Mouse (Mus musculus) forebrain, postnatal 0 days (tissue): Measurements from ENCODE around the gene Gm43064. TPM values are rescaled to one million over a fixed set of nuclear protein-coding genes. Genes with fewer than 3 reads are reported as not detected.

Experiments used
- ATAC-seq: fragments of 200-750 bp; cut with Nextera tagmentation; 2 replicates; pipeline ENCODE4 v1.8.0; 2017; ENCODE audit warnings: mild to moderate bottlenecking, moderate library complexity
- DNase-seq: peaks from one replicate; pipeline ENCODE4 v3.0.0-alpha.2; 2015
- H3K27ac ChIP-seq: fragments of 300-500 bp; sonication (generic); 2 replicates; pipeline ENCODE4 v1.5.1; 2014; ENCODE audit warnings: low read depth, mild to moderate bottlenecking, antibody characterized with exemption, low read length, moderate library complexity, mixed read lengths
- H3K27me3 ChIP-seq: fragments of 300-500 bp; sonication (generic); 2 replicates; pipeline ENCODE4 v1.6.1; 2014; ENCODE audit warnings: mild to moderate bottlenecking, low read length, mixed read lengths; ENCODE audit not compliant: insufficient read depth
- H3K36me3 ChIP-seq: fragments of 300-500 bp; sonication (generic); 2 replicates; pipeline ENCODE4 v1.6.1; 2014; ENCODE audit warnings: mild to moderate bottlenecking, moderate library complexity; ENCODE audit not compliant: insufficient read depth
- H3K4me1 ChIP-seq: fragments of 300-500 bp; sonication (generic); 2 replicates; pipeline ENCODE4 v1.6.1; 2014; ENCODE audit warnings: antibody characterized with exemption; ENCODE audit not compliant: insufficient read depth
- H3K4me2 ChIP-seq: fragments of 300-500 bp; sonication (generic); 2 replicates; pipeline ENCODE4 v1.6.1; 2014; ENCODE audit warnings: low read depth, mild to moderate bottlenecking, moderate library complexity
- H3K4me3 ChIP-seq: fragments of 300-500 bp; sonication (generic); 2 replicates; pipeline ENCODE4 v1.5.1; 2014; ENCODE audit warnings: low read depth, low read length, mixed read lengths
- H3K9ac ChIP-seq: fragments of 300-500 bp; sonication (generic); 2 replicates; pipeline ENCODE4 v1.6.1; 2014; ENCODE audit warnings: mild to moderate bottlenecking
- H3K9me3 ChIP-seq: fragments of 300-500 bp; sonication (generic); 2 replicates; pipeline ENCODE4 v1.6.1; 2016; ENCODE audit warnings: low read length
- CTCF ChIP-seq: sonication (generic); IDR thresholded peaks from 2 replicates; pipeline ENCODE4 v1.5.1; 2016; ENCODE audit warnings: antibody characterized with exemption, control low read depth, low read depth
- WGBS: fragments of 180-500 bp; shearing (Covaris S2); extraction: QIAGEN DNeasy Blood & Tissue Kit; methylation state at CpG from one replicate; pipeline ENCODE4 v1.1.7; 2014; 5-methylcytosine and 5-hydroxymethylcytosine counted together
- polyA plus RNA-seq: library from polyadenylated mRNA; unstranded; fragments of >200 nt; fragmentation: Nextera tagmentation; extraction: Ambion mirVana; gene quantifications from 2 replicates; pipeline ENCODE4 v1.2.1, GENCODE M21; 2015
- total RNA-seq: library from RNA; depleted of rRNA; stranded (reverse); fragments of >200 nt; gene quantifications from 2 replicates; pipeline ENCODE4 v1.2.3, GENCODE M21; 2014

The Gm43064 gene
- total and polyA plus RNA-seq, 2 experiments from 2014 or later, result 0.08 to 0.29 TPM

GRCm38 (mm10) chr3:103859851-103860391 is 50.5 kb downstream of the Gm43064 start:
- WGBS, result 46% methylated on average over 6 of the region's 6 CpGs
- DNase-seq (no peak), ATAC-seq (no peak)

GRCm38 (mm10) chr3:103862721-103863220 is 53.4 kb downstream of the Gm43064 start:
- DNase-seq (no peak), ATAC-seq (no peak)
- H3K4me1 ChIP-seq, result no peaks in the 10 kb centered on the region
- H3K4me3 ChIP-seq, result no peak overlapping the region
- no peak overlapping the region for H3K9ac ChIP-seq
- no peak overlapping the region for H3K4me2 ChIP-seq
- no peak for TF ChIP-seq CTCF
- H3K36me3 ChIP-seq, result no peaks in the 10 kb centered on the region
- no peaks in the 10 kb centered on the region for H3K27me3 ChIP-seq
- WGBS, result 85% methylated on average over 4 of the region's 4 CpGs
- no peak overlapping the region for H3K27ac ChIP-seq
- H3K9me3 ChIP-seq, result no peaks in the 10 kb centered on the region

More at GRCm38 (mm10) chr3:103859851-103860391, 50.5 kb downstream of the Gm43064 start:
- H3K4me1 ChIP-seq, result no peaks in the 10 kb centered on the region
- H3K36me3 ChIP-seq, result no peaks in the 10 kb centered on the region
- no peaks in the 10 kb centered on the region for H3K9me3 ChIP-seq
- H3K27ac ChIP-seq, result no peak overlapping the region
- no peak overlapping the region for H3K9ac ChIP-seq
- H3K4me2 ChIP-seq, result no peak overlapping the region
- TF ChIP-seq CTCF, result no peak
- no peak overlapping the region for H3K4me3 ChIP-seq
- H3K27me3 ChIP-seq, result no peaks in the 10 kb centered on the region

- H3K36me3 ChIP-seq, result no peaks in the 10 kb centered on the region
- no peak overlapping the region for H3K4me3 ChIP-seq
- DNase-seq (no peak), ATAC-seq (no peak)
- no peak overlapping the region for H3K9ac ChIP-seq
- no peaks in the 10 kb centered on the region for H3K9me3 ChIP-seq
- no peak for TF ChIP-seq CTCF
- 92% methylated on average over 6 of the region's 6 CpGs for WGBS
- no peaks in the 10 kb centered on the region for H3K4me1 ChIP-seq
- H3K27me3 ChIP-seq, result no peaks in the 10 kb centered on the region
- H3K4me2 ChIP-seq, result no peak overlapping the region
- H3K27ac ChIP-seq, result no peak overlapping the region
Measured at GRCm38 (mm10) chr3:103864200-103864599, 54.8 kb downstream of the Gm43064 start.

GRCm38 (mm10) chr3:103867424-103867971 is 58.1 kb downstream of the Gm43064 start:
- Histone ChIP-seq H3K4me3 (no peak overlapping the region), H3K36me3 (no peaks in the 10 kb centered on the region), H3K27ac (no peak overlapping the region), H3K4me1 (no peaks in the 10 kb centered on the region), H3K27me3 (no peaks in the 10 kb centered on the region), H3K4me2 (no peak overlapping the region), H3K9ac (no peak overlapping the region), H3K9me3 (no peaks in the 10 kb centered on the region)
- no peak for DNase-seq
- 90% methylated on average over 5 of the region's 5 CpGs for WGBS
- no peak for TF ChIP-seq CTCF
- no peak for ATAC-seq

GRCm38 (mm10) chr3:103868008-103868407 is 58.6 kb downstream of the Gm43064 start:
- TF ChIP-seq CTCF, result no peak
- Histone ChIP-seq H3K27me3 (no peaks in the 10 kb centered on the region), H3K4me1 (no peaks in the 10 kb centered on the region), H3K36me3 (no peaks in the 10 kb centered on the region), H3K9me3 (no peaks in the 10 kb centered on the region), H3K4me2 (no peak overlapping the region), H3K9ac (no peak overlapping the region), H3K27ac (no peak overlapping the region), H3K4me3 (no peak overlapping the region)
- WGBS, result 92% methylated on average over 4 of the region's 4 CpGs
- ATAC-seq, result no peak
- no peak for DNase-seq

GRCm38 (mm10) chr3:103872663-103873098 is 63.3 kb downstream of the Gm43064 start:
- 72% methylated on average over 3 of the region's 3 CpGs for WGBS
- DNase-seq (no peak), ATAC-seq (no peak)
- no peaks in the 10 kb centered on the region for H3K9me3 ChIP-seq
- H3K9ac ChIP-seq, result no peak overlapping the region
- H3K36me3 ChIP-seq, result no peaks in the 10 kb centered on the region
- no peaks in the 10 kb centered on the region for H3K27me3 ChIP-seq
- no peak overlapping the region for H3K4me3 ChIP-seq
- no peaks in the 10 kb centered on the region for H3K4me1 ChIP-seq
- TF ChIP-seq CTCF, result no peak
- H3K4me2 ChIP-seq, result no peak overlapping the region
- H3K27ac ChIP-seq, result no peak overlapping the region

GRCm38 (mm10) chr3:103874329-103874728 is 65.0 kb downstream of the Gm43064 start:
- no peaks in the 10 kb centered on the region for H3K36me3 ChIP-seq
- no peaks in the 10 kb centered on the region for H3K4me1 ChIP-seq
- no peak overlapping the region for H3K4me3 ChIP-seq
- no peak overlapping the region for H3K27ac ChIP-seq
- H3K4me2 ChIP-seq, result no peak overlapping the region
- H3K27me3 ChIP-seq, result no peaks in the 10 kb centered on the region
- H3K9ac ChIP-seq, result no peak overlapping the region
- TF ChIP-seq CTCF, result no peak
- no peaks in the 10 kb centered on the region for H3K9me3 ChIP-seq
- no peak for ATAC-seq
- DNase-seq, result no peak
- 63% methylated on average over 7 of the region's 7 CpGs for WGBS
